Mouse (Mus musculus) limb, embryonic 15.5 days (tissue): ENCODE results near the gene Pik3c2b. TPM values are rescaled to one million over a fixed set of nuclear protein-coding genes. Genes with fewer than 3 reads are reported as not detected.
A peak's percentile ranks its signal among the peaks of the same experiment; 100 is the strongest.

Experiments
- ATAC-seq: fragments of 200-750 bp; cut with Nextera tagmentation; 2 replicates; pipeline ENCODE4 v1.8.0; 2017; ENCODE audit warnings: low read depth, moderate TSS enrichment; ENCODE audit not compliant: insufficient number of reproducible peaks, low FRiP score, low TSS enrichment
- H3K27ac ChIP-seq: fragments of 300-500 bp; sonication (generic); 2 replicates; pipeline ENCODE4 v1.5.1; 2015; ENCODE audit warnings: moderate library complexity, mild to moderate bottlenecking, inconsistent platforms
- H3K27me3 ChIP-seq: fragments of 300-500 bp; sonication (generic); 2 replicates; pipeline ENCODE4 v1.6.1; 2015; ENCODE audit warnings: inconsistent platforms
- H3K36me3 ChIP-seq: fragments of 300-500 bp; sonication (generic); 2 replicates; pipeline ENCODE4 v1.6.1; 2015; ENCODE audit warnings: inconsistent platforms
- H3K4me1 ChIP-seq: fragments of 300-500 bp; sonication (generic); 2 replicates; pipeline ENCODE4 v1.6.1; 2015; ENCODE audit warnings: inconsistent platforms
- H3K4me2 ChIP-seq: fragments of 300-500 bp; sonication (generic); 2 replicates; pipeline ENCODE4 v1.6.1; 2015; ENCODE audit warnings: mild to moderate bottlenecking, inconsistent platforms
- H3K4me3 ChIP-seq: fragments of 300-500 bp; sonication (generic); 2 replicates; pipeline ENCODE4 v1.5.1; 2015; ENCODE audit warnings: mild to moderate bottlenecking, inconsistent platforms
- H3K9ac ChIP-seq: fragments of 300-500 bp; sonication (generic); 2 replicates; pipeline ENCODE4 v1.6.1; 2015; ENCODE audit warnings: inconsistent platforms
- H3K9me3 ChIP-seq: fragments of 300-500 bp; sonication (generic); 2 replicates; pipeline ENCODE4 v1.6.1; 2016; ENCODE audit warnings: inconsistent platforms
- WGBS: fragments of 180-500 bp; shearing (Covaris S2); methylation state at CpG from one replicate; pipeline ENCODE4 v1.1.7; 2015; 5-methylcytosine and 5-hydroxymethylcytosine counted together
- polyA plus RNA-seq: library from polyadenylated mRNA; unstranded; fragments of >200 nt; fragmentation: Nextera tagmentation; extraction: Ambion mirVana; gene quantifications from 2 replicates; pipeline ENCODE4 v1.2.1, GENCODE M21; 2015

Pik3c2b gene
- polyA plus RNA-seq, 1 experiment from 2014 or later: 6.8 TPM

DNA sequence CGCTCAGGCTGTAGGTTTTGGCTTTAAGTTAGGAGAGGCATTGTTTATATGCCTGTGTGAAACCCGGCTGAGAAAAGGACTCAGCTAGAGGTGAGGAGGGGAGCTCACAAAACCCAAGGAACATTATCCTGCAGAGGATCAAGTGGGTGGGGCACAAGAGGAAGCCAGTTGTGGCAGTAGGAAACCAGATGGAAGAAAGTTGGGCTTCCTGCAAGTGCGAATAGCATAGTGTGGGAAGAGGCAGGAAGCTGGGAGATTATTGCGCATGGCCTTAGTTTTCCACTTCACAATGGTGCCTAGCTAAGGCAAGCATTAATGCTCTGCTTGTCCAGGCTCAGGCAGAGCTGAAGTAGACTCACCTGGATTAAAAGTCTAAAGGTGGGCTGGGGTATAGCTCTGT is 15.2 kb downstream of the Pik3c2b start:
- H3K4me1 ChIP-seq: peaks cover 26% of the 10 kb centered on the region
- ATAC-seq: no peak
- H3K36me3 ChIP-seq: no peaks in the 10 kb centered on the region
- H3K9ac ChIP-seq: no peak overlapping the region
- peak overlapping the region; percentile 40; the same call in 1 of the 2 replicates for H3K27ac ChIP-seq
- no peaks in the 10 kb centered on the region for H3K9me3 ChIP-seq
- 54% methylated on average over 4 of the region's 4 CpGs for WGBS
- no peak overlapping the region for H3K4me2 ChIP-seq
- no peak overlapping the region for H3K4me3 ChIP-seq
- H3K27me3 ChIP-seq: no peaks in the 10 kb centered on the region

DNA sequence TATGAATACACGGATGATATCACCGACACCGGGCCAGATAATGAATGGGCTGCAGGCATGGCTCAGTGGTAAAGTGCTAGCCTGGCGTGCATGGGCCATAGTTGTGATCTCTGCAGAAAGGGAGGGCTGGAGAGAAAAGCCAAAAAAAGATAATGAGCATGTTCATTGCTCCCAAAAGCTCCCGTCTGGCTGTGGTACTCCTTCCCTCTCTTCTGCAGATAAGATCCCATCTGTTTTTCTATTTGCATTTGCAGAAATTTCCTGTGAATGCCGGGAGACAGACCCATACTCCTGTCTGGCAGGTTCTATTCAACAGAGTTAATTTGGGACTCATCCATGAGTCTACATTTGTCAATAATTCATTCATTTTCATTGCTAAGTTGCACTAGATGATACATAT is 17.7 kb downstream of the Pik3c2b start:
- ATAC-seq: no peak
- peaks cover 8% of the 10 kb centered on the region for H3K36me3 ChIP-seq
- no peaks in the 10 kb centered on the region for H3K27me3 ChIP-seq
- no peak overlapping the region for H3K9ac ChIP-seq
- H3K4me3 ChIP-seq: no peak overlapping the region
- H3K27ac ChIP-seq: no peak overlapping the region
- H3K9me3 ChIP-seq: no peaks in the 10 kb centered on the region
- 85% methylated on average over 6 of the region's 6 CpGs for WGBS
- H3K4me2 ChIP-seq: no peak overlapping the region
- peaks cover 18% of the 10 kb centered on the region for H3K4me1 ChIP-seq

GRCm38 (mm10) chr1:133068268-133068667 is 22.8 kb downstream of the Pik3c2b start:
- Histone ChIP-seq H3K4me2 (no peak overlapping the region), H3K4me3 (no peak overlapping the region), H3K9me3 (no peaks in the 10 kb centered on the region), H3K27ac (peak overlapping the region; percentile 75), H3K27me3 (no peaks in the 10 kb centered on the region), H3K36me3 (peaks cover 8% of the 10 kb centered on the region), H3K9ac (no peak overlapping the region), H3K4me1 (peaks cover 48% of the 10 kb centered on the region)
- 59% methylated on average over 5 of the region's 5 CpGs for WGBS
- 0 out of 2 replicates have a peak, but pooled peaks have one; percentile 30 for ATAC-seq

DNA sequence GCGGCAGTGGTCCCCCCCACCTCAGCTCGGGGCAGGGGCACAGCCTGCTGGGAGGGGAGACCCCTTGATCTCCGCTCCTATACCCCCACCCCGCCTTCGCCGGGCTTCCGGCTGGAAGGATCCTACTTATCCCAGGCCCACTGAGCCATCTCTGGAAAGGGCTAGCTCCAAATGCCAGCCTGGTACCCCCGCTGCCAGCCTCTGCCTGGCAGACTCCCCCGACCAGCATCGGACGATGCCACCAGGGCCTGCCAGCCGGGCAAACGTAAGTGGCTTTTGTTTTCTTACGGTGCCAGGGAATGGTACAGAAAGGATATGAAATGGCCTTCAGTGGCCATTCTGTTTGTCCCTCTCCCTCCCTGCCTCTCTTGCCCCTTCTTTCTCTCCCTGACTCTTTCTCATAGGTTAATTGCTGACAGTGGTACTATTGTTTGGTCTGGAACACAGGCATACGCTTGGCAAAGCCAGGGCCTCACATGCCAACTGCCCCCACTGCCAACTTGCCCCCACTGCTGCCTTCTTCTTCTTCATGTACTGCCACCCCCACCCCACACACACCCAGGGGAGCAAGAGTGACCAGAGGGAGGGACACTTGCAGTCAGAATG is 23.3 kb downstream of the Pik3c2b start:
- no peak overlapping the region for H3K9ac ChIP-seq
- ATAC-seq: no peak
- H3K27ac ChIP-seq: peak overlapping the region; percentile 75
- no peak overlapping the region for H3K4me3 ChIP-seq
- peaks cover 8% of the 10 kb centered on the region for H3K36me3 ChIP-seq
- H3K4me2 ChIP-seq: no peak overlapping the region
- peaks cover 48% of the 10 kb centered on the region for H3K4me1 ChIP-seq
- H3K9me3 ChIP-seq: no peaks in the 10 kb centered on the region
- H3K27me3 ChIP-seq: no peaks in the 10 kb centered on the region
- whole genome bisulfite sequencing: 91% methylated on average over 15 of the region's 15 CpGs

GRCm38 (mm10) chr1:133069275-133070120 is 24.0 kb downstream of the Pik3c2b start:
- peaks cover 48% of the 10 kb centered on the region for H3K4me1 ChIP-seq
- WGBS: 70% methylated on average over 12 of the region's 12 CpGs
- H3K27ac ChIP-seq: peak overlapping the region; percentile 75
- H3K9ac ChIP-seq: no peak overlapping the region
- H3K9me3 ChIP-seq: no peaks in the 10 kb centered on the region
- H3K27me3 ChIP-seq: no peaks in the 10 kb centered on the region
- H3K4me2 ChIP-seq: no peak overlapping the region
- ATAC-seq: no peak
- peaks cover 11% of the 10 kb centered on the region for H3K36me3 ChIP-seq
- H3K4me3 ChIP-seq: no peak overlapping the region

DNA sequence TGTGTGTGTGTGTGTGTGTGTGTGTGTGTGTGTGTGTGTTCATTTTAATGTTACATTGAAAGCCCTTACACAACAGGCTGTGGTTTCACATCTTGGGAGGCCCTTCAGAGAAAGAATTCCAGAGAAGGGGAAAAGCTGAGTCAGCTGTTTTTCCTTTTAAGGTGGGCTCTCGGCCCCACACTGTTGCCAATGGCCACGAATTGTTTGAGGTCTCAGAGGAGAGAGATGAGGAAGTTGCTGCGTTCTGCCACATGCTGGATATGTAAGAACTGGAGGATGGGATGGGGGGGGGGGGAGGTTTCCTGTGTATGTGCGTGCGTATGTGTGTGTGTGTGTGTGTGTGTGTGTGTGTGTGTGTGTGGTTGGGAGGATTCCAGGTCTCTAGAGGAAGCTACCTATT is 24.7 kb downstream of the Pik3c2b start:
- H3K36me3 ChIP-seq: peaks cover 13% of the 10 kb centered on the region
- peaks cover 48% of the 10 kb centered on the region for H3K4me1 ChIP-seq
- WGBS: 34% methylated on average over 5 of the region's 5 CpGs
- H3K27ac ChIP-seq: peak overlapping the region; percentile 75; the same call in 1 of the 2 replicates
- H3K27me3 ChIP-seq: no peaks in the 10 kb centered on the region
- H3K4me3 ChIP-seq: no peak overlapping the region
- no peak overlapping the region for H3K9ac ChIP-seq
- no peak for ATAC-seq
- no peaks in the 10 kb centered on the region for H3K9me3 ChIP-seq
- H3K4me2 ChIP-seq: no peak overlapping the region

DNA sequence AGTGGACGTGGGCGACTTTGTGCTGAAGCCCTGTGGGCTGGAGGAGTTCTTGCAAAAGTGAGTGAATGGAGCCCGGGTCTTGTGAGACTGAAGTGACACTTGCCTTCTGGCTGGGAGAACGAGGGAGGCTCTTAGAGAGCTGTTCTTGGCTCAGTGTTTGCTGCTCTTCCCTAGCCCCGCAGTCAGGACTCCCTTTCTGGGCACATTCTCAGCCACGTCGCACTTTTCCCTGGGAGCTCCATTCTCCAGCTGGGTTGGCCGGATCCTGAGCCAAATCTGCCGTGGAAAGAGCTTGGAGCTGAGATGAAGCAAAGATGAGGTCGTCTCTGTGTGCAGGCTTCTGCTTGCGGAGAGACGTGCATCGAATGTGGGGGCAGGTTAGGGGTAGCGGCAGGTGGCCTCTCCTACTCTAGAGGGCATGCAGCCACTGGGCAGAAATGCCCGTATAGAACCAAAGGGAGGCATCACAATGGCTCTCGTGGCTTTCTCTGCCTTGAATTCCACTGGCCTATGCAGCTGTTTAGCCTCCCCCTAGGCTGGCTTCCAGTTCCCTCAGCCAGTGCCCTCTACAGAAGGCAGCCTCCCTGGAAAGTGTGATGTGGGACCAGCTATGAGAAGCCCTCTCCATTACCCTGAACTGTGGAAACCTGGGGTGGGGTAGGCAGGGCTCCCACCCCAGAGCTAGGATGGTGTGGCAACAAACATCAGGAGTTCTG is 26.4 kb downstream of the Pik3c2b start:
- WGBS: 56% methylated on average over 16 of the region's 16 CpGs
- H3K9ac ChIP-seq: no peak overlapping the region
- no peak overlapping the region for H3K4me2 ChIP-seq
- no peak for ATAC-seq
- peaks cover 49% of the 10 kb centered on the region for H3K4me1 ChIP-seq
- H3K36me3 ChIP-seq: peaks cover 10% of the 10 kb centered on the region
- peak overlapping the region; percentile 44 for H3K27ac ChIP-seq
- no peaks in the 10 kb centered on the region for H3K9me3 ChIP-seq
- no peaks in the 10 kb centered on the region for H3K27me3 ChIP-seq
- H3K4me3 ChIP-seq: no peak overlapping the region

DNA sequence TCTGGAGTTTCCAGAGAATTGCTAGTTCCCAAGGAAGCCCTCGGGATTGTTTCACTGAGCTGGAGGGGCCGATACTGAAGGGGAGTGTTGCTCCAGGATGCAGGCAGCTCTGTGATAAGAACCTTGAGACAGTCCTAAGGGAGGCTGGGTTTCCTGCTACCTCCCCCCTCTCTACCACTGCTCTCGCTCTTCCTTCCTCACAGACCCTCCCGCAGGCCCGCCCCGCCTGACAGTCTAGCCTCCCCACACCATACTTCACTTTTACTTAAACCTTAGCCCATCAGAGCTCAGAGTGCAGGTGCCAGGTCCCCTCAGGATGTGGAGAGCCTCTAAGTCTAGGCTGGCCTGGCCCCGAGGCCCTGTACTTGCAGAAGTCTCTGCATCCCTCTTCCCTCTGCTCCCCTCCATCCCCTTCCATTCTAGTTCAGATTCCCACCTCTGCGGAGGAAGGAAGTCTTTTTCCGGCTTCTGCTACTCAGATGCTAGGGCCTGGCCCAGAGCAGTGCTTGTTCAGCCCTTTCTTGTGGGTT is 27.9 kb downstream of the Pik3c2b start:
- no peaks in the 10 kb centered on the region for H3K9me3 ChIP-seq
- H3K4me3 ChIP-seq: no peak overlapping the region
- no peak overlapping the region for H3K9ac ChIP-seq
- peaks cover 52% of the 10 kb centered on the region for H3K4me1 ChIP-seq
- WGBS: 56% methylated on average over 9 of the region's 9 CpGs
- no peak for ATAC-seq
- H3K27me3 ChIP-seq: no peaks in the 10 kb centered on the region
- peaks cover 8% of the 10 kb centered on the region; the same call in 1 of the 2 replicates for H3K36me3 ChIP-seq
- H3K4me2 ChIP-seq: no peak overlapping the region
- H3K27ac ChIP-seq: no peak overlapping the region

DNA sequence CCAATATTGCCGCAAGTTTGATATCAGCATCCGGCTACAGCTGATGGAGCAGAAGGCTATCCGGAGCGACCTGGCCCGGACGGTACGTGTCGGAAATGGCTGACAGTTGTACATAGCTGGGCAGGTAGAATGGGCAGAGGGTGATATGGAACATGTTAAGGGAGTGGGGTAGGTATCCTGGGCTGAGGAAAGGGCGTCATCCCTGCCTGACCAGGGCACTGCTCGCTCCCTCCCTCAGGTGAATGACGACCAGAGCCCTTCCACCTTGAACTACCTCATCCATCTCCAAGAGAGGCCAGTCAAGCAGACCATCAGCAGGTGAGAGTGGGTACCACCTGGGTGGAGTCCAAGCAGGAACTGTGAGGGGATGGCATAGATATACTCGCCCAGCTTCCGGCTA is 29.1 kb downstream of the Pik3c2b start:
- 94% methylated on average over 13 of the region's 13 CpGs for WGBS
- peaks cover 12% of the 10 kb centered on the region; the same call in 1 of the 2 replicates for H3K36me3 ChIP-seq
- no peak overlapping the region for H3K27ac ChIP-seq
- peaks cover 40% of the 10 kb centered on the region for H3K4me1 ChIP-seq
- H3K4me2 ChIP-seq: no peak overlapping the region
- no peak for ATAC-seq
- no peaks in the 10 kb centered on the region for H3K9me3 ChIP-seq
- no peaks in the 10 kb centered on the region for H3K27me3 ChIP-seq
- no peak overlapping the region for H3K9ac ChIP-seq
- no peak overlapping the region for H3K4me3 ChIP-seq

DNA sequence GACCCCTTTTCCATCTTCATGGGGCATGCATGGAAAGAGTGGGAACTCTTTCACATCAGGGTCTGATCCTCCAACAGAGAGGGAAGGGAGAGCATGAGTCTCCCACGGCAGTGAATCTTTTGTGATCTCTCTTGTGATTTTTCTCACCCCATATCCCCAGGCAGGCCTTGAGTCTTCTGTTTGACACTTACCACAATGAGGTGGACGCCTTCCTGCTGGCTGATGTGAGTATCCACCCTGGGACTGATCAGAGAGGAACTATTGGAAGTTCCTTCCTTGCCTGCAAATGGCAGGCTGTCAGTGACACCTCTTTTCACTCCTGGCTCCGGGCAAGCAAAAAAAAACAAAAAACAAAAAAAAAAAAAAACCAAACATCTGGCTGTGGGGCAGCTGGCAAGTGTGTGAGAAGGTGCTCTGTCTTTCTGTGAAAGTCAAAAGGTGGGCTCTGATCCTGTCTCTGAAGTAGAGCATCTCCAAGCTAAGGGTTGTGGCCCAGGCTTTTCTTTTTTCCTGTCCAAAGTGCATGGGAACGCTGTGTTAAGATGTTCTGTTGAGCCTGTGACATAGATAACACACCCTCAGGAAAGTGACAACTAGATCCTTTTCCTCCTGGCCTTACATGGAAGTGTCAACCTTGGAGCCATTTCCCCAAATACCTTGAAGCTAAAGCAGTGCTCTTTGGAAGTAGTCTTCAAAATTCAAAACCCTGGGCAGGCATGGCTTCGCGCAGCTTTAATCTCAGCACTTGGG is 30.4 kb downstream of the Pik3c2b start:
- peaks cover 19% of the 10 kb centered on the region for H3K36me3 ChIP-seq
- ATAC-seq: no peak
- peaks cover 33% of the 10 kb centered on the region for H3K4me1 ChIP-seq
- no peak overlapping the region for H3K27ac ChIP-seq
- H3K27me3 ChIP-seq: no peaks in the 10 kb centered on the region
- WGBS: 75% methylated on average over 6 of the region's 6 CpGs
- H3K4me2 ChIP-seq: no peak overlapping the region
- no peaks in the 10 kb centered on the region for H3K9me3 ChIP-seq
- no peak overlapping the region for H3K4me3 ChIP-seq
- H3K9ac ChIP-seq: no peak overlapping the region
